Mouse (Mus musculus) liver, postnatal 0 days (tissue): ENCODE results near the gene Slc25a35.

Experiments used
- CTCF ChIP-seq: sonication (generic); IDR thresholded peaks from 2 replicates; pipeline ENCODE4 v1.5.1; 2016; ENCODE audit warnings: antibody characterized with exemption, low read depth
- EP300 ChIP-seq: IDR thresholded peaks from 2 replicates; pipeline ENCODE4 v1.6.1; 2016; ENCODE audit warnings: antibody characterized with exemption, low read depth, mild to moderate bottlenecking

DNA sequence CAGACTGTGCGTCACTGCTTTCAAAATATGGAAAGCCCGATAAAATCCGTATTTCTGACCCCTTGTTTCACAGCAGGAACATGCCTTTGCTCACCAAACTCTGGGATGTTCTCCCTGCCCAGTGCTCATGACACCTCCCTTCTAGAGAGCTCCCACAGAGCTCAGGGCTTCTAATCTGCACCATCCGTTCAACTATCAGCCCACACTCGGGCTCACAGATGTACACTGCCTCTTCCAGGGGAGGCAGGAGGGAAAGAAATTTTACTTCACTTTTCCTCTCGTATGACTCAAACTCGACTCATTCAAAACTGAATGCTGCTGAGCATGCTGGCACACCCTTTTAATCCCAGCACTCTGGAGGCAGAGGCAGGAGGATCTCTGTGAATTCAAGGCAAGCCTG, 37.3 kb downstream of the Slc25a35 start:
- TF ChIP-seq CTCF (no peak), EP300 (no peak)
